Mouse (Mus musculus): ENCODE measurements around the gene Prss50.

- TF ChIP-seq CTCF (IDR thresholded peaks at IDR 0.05; ENCODE audit: borderline replicate concordance, insufficient read depth, low read depth, low read length) = no peak
- TF ChIP-seq POLR2A (IDR thresholded peaks at IDR 0.05; ENCODE audit: borderline replicate concordance, insufficient read depth, low read length) = no peak
Observed at GRCm38 (mm10) chr9:110857781-110858472, at the start of gene Prss50.

All from cerebellum, adult 2 months (tissue).